Mouse (Mus musculus) c-Kit-positive CD71-positive TER-119-positive erythroid progenitor cells, embryonic 14.5 days (primary cell): ENCODE data around the gene Usp6nl.

Source experiments
- DNase-seq: peaks from one replicate; pipeline ENCODE4 v3.0.0-alpha.2; 2013; ENCODE audit warnings: low spot score

The Usp6nl gene

DNA sequence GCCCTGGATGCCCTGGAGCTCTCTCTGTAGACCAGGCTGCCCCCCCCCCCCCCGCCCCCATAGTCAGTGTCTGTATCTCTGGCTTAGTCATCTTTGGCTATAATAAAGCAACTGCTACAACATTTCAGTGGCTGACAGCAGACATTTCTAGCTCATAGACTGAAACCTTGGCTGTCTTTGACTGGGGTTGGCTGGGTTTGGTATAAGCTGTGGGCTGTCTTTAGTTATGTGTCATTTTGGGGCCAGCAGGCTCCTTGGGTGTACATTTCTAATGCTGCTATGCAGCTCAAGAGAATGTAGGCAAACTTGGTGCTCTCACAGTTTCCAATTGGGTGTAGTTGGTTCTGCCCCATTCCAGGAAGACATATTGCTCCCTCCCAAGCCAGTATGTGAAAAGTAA, 11.1 kb downstream of the Usp6nl start:
- DNase-seq = no peak

DNA sequence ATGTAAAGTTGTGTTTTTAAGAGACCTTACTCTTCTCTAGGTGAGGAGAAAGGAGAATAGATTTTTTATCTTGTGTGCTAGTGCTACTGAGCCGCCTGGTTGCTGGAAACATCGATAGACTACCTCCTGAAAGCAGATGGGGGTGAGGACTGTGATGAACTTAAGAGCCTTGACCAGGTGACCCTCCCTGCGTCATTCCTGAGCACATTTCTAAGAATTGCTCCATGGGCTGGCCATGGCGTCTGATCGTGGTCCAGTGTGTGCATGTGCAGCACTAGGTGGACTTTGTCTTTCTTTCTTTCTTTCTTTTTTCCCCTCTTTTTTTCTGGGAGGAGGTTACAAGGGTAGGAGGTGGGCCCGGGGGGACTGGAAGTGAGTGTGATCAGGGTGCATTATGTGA, 11.5 kb downstream of the Usp6nl start:
- DNase-seq = no peak

DNA sequence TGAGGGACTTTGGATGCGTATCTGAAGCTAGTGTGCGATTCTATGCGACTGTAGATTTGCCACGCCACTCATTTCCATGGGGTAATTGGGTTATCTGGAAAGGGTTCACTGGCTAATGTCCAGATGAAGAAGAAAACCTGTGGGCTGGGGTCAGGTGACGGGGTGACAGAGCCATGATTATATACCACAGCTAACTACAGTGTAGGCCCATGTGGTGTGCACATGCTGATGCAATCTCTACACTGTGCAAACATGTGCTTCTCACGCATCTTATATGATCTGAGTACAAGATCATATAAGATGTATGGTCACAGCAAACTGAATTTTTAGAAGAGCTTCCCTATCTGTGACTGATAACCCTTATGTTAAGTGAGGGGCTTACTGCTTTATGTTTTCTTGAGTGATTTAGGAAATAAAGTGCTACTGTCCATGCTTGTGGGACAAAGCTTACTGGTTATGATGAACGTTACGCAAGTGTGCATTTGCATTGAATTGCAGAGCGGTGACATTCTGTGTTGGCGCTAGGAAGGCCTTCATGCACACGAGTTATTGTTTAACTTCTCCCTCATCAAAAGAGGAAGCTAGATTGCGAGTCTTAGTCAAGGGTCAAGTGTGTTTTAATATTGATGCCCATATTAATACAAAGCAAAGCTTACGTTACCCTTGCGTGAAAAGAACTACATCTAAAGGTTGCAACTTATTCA, 12.7 kb downstream of the Usp6nl start:
- no peak for DNase-seq

DNA sequence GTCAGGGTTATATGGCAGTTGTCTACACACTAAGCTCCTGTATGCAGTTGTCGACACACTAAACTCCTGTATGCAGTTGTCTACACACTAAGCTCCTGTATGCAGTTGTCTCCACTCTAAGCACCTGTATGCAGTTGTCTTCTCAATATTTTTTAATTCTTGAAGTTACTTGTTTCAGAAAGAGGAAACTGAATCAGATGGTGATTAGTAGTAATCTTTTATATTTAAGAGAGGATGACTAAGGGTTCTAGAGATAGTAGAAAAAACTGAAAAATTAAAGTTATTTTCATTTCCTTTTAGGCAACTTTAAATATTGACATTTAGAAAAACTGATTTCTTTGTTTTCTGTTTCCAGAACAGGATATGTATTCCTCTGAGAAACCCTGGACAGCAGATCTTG, 13.5 kb downstream of the Usp6nl start:
- no peak for DNase-seq

DNA sequence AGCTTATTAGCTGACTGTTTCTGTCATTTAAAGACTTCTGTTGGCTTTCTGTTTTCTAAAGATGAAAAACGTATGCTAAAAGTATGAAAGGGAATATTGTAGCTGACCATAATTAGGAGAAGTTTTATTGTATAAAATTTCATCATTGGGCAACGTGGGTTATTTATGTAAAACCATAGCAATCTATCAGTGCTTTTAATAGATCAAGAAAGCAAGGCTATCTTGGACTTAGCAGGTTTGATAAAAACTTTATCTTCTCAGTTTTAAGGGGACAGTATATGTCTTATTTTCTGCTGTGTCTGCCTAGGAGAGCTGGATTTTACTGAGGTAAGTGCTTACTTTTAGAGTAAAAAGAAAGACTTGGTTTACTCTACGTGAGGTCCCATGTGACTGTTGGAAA, 14.2 kb downstream of the Usp6nl start:
- DNase-seq = no peak

DNA sequence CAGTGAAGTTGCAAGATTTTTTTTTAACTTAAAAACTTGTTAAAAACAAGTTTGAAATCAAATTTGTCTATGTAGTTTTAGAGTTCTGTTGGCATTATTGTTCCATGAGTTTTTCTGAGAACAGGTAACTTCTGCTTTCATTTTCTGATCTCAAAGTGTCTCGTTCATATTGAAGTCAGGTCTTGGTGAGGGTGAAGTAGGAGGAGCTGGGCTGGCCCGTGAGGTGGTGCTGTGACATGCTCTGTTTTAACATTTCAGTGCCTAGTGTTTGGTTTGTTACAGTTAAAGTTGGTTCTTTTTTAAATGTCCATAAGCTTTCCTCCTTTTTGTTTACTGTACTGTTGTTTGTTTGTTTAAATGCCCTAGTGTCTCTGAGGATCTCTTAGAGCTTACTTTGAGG, 15.0 kb downstream of the Usp6nl start:
- DNase-seq = no peak

DNA sequence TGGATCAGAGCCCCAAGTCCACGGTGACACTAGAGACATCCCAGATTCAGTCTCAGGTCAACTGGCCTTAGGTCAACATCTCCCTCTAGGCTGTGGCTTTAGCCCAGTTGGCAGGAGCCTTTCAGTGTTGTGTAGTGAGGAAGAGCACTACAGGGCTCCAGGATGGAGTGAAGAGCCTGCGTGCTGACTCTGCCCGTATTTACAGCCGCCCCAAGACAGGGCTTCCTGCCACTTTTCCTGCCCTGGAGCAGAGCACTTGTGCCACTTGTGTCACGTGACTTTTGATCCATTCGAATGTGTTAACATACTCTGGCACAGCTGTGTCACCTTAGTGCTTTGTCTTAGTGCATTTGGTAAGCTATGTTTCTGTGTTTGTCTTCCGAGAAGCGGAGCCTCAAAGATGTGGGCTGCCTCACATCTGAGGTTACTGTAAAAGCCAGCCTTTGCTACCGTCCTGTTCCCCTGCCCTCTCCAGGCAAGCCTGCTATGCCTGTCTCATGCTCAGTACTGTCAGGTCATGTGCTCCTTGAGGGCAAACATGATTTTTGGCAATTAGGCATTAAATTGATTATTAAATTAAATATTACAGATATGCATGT, 15.7 kb downstream of the Usp6nl start:
- no peak for DNase-seq

DNA sequence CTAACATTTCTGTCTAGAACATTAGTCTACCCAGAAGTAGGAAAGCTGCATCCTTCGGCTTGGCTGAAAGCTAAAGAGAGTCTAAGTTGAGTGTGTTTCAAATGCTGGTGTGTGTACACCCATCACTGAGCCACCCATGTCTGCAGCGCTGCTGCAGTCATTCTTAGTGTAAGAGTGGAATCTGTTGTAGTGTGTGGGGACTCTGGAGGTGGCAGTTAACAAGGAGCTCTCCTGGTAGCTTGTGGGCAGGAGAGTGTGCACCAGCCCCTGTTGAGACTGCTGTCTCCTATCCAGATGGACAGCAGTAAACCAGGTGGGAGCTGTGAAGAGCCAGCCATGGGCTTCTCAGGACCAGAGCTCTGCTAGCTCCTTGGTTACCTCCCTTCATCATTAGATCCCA, 18.0 kb downstream of the Usp6nl start:
- DNase-seq = no peak

DNA sequence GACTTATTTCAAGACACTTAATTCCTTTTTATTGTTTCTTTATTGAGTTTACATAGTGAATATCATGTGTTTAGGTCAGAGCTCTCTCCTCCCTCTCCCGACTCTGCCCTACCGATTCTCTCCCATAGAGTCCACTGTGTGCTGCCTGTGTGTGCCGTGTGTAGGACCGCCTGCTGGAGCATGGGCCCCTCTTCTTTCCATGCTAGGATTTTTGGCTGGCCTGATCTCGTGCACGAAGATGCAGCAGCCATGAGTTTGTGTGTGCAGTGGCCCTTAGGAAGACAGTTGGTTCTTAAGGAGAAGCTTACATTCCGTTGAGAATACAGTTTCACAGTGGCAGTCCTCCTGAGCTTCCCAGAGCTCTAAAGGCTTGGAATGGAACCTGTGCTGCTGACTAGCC, 19.0 kb downstream of the Usp6nl start:
- no peak for DNase-seq

DNA sequence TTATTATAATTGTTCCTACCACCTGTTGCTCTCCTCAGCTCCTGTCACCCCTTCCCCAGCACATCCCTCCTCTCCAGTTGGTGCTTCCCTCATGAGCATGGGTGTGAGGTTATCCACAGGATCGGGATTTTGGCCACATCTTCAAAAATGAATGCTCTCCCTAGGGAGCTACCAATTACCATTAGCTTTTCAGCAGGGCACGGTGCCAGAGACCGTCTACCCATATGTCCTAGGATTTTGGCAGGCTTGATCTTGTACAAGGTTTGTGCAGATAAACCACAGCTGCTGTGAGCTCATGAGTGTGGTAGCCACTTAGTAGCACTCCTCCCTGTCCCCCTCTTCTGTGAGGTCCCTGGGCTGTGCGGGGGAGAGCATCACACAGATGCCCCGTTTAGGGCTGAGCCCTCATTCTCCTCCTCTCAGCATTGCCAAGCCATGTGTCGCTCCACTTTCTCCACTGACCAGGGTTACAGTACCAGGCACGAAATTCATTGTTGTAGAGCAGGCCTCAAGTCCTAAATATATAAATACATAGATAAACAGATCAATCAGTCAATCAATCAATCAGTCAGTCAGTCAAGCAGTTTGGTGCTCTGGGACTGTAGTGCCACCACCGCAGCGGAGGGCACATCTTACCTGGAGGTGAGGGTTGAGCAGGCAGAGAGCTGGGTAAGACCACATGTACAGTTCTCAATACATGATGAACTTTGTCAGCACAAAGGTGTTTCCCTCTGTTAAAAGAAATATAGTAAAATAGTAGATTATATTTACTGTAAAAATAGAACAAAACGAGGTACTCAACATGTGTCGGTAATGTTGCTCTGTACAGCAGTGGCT, 27.0 kb downstream of the Usp6nl start:
- DNase-seq = no peak

DNA sequence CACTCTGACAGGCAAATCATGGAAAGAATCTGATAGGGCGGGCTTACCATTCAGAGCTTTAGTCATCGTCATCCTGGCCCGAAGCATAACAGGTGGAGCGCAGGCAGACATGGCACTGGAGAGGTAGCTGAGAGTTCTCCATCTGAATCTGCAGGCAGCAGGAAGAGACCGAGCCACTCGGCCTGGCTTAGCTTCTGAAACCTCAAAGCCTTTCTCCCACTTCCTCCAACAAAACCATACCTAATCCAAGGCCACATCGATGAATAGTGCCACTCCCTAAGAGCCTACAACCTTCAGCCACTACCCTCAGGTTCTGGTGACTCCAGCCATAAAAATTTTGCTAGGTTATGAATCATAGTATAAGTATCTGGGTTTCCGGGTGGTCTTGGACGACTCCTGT, 27.7 kb downstream of the Usp6nl start:
- no peak for DNase-seq

DNA sequence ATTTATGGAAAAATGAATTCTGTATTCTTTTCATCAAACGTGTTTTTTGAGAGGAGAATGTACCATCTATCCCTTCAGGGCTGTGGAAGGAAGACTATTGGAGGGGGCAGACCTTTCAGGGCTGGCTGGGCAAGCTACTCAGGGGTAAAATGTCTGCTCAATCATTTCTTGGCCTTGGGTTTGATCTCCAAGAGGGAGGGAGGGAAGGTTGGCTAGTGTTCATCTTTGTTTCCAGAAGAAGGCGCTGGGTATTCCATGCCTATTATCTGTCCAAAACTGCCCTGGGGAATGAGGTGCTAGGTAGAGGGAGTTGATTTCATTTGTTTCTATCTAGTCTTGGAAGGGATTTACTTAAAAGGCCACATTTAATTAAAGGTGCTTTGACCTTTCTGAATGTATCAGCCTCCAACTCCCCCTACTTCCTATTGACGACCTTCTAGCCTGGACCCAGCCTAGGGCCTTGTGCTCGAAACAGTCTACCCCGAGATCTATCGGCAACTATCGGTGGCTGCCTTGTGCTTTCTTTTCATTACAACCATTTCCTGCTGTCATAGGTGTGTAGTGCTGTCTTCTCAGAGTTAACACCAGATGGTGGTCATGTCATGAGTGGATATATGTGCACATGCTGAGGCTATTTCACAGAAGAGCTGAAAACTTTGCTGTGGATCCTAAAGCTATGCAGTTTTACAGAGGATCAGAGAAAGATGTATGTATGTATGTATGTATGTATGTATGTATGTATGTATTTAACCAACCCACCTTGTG, 28.6 kb downstream of the Usp6nl start:
- no peak for DNase-seq

DNA sequence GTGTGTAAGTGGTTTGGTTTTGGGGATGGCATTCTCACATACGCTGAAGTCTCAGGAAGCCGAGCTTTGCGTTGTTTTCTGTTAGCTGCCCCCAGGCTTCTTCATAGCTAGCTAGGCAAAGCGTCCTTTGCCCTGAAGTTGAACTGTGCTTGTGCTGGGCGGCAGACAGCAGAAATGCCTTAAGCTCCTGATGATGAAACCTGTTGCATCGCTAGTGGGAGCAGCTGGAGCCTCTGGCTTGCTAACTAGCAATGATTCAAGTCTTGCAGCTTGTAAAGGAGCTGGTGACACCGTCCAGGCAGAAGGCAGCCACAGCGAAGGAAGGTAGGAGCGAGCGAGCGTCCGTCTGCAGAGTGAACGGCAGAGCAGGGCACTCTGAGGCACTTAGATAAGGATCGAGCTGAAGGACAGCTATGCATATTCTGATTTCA, 30.1 kb downstream of the Usp6nl start:
- DNase-seq = no peak

DNA sequence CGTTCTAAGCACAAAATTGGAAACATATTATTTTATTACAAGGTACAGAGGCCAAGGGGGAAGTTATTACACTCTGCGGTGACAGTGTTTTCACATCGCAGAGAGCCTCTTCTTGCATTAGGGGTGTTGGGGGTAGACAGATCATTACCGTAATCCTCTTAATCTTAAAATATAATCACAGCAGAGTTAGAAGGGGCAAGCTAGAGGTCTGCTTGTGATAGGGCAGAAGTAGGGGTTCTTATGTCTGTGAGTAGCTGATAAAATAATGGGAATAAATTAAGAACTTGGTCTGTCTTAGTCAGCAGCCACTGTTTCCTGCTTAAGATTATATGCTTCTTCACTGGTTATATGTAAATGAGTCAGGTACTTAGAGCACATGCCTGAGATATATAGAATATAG, 30.6 kb downstream of the Usp6nl start:
- no peak for DNase-seq

DNA sequence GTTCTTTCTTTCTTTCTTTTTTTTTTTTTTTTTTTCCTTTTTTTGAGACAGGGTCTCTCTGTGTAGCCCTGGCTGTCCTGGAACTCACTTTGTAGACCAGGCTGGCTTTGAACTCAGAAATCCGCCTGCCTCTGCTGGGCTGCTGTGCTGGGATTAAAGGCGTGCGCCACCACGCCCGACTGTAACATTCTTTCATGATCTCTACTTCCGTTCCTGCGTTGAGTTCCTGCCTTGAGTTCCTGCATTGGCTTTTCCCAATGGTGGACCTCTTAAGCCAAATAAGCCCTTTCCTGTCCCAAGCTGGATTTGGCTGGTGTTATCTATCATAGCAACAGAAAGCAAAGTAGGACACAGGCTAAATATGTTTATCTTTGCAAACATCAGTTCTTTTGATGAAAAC, 34.8 kb downstream of the Usp6nl start:
- DNase-seq = no peak

DNA sequence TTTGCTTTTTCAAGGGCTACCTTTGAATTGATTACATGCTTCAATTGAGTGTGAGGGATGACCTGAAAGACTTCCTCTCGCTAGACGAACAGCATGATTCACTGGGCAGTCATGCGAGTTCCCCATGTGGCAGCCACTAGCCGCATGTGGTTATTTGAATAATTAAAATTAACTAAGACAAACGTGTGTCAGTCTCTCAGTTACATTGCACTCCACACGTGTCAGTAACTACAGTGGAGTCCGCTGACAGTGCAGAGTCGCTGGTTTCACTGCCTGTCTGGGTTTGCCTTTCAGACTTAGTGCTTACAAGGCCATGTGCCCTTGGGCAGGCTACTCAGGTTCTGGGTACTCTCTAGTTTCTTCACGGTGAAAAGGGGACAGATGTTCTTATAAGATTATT, 37.2 kb downstream of the Usp6nl start:
- no peak for DNase-seq

DNA sequence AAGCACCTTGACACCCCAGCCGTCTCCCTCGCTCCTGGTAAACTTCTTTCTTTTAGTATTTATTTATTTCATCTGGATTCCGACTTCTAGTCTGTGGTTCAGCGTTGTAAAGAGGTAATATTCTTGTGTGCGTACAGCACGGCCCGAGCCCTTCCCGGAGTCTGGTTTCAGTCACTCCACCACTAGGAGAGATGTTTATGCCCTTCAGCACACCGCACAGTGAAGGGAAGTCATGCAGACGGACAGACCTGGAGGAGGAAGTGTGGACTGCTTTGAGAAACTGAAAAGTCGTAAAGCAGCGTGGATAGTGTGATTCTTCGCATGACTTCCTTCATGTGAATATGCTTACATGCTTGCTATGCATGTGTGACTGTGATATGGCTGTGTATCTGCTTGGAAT, 40.7 kb downstream of the Usp6nl start:
- no peak for DNase-seq

DNA sequence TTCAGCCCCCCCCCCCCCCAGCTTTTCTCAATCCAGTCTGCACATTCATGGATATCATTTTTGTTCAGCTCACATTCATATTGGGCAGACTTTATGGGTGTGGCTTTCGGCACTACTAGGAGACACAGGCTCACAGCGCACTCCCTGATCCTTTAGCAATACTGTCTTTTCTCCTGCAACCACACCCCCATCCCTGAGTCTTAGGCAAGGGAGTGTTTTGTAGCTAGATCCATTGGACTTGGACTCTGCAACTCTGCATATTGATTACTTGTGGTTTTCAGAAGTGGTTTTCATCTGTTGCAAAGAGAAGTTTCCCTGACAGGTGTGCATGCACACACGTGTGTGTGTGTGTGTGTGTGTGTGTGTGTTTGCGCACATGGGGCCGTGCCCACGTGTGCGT, 41.5 kb downstream of the Usp6nl start:
- no peak for DNase-seq

DNA sequence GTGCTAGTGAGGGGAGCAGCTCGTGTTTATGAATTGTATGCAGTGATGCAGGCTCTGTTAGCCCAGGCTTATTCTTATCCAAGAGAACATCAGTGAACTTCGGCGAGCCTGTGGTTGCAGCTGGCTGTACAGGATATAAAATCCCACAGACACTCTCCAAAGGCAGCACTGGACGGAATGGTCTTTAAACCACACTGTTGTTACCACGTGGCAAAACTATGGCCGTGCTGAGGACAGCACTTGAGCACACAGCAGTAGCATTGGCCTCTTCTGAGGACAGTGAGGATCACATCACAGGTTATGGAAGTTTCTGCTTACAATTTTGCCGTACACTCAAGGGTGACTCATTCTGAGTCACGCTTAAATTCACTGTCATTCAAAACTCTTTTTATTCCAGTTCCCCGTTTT, 44.1 kb downstream of the Usp6nl start:
- peak; percentile 23 for DNase-seq

DNA sequence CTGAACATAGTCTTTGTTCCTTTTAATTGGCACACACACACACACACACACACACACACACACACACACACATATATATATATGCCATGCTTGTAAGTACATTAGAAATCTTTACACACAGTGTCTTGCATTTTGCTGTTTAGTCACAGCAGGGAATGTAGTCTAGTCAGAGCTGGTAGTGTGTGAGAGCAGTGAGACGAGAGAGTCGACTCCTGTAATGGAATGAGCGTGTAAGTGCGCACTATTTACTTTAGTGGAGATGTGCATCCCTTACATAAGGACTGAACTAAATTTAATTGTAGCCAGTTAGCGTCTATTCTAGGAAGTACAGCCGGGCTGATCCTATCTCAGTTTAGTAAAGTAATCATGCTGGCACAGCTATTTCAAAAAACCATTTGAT, 44.5 kb downstream of the Usp6nl start:
- no peak for DNase-seq

DNA sequence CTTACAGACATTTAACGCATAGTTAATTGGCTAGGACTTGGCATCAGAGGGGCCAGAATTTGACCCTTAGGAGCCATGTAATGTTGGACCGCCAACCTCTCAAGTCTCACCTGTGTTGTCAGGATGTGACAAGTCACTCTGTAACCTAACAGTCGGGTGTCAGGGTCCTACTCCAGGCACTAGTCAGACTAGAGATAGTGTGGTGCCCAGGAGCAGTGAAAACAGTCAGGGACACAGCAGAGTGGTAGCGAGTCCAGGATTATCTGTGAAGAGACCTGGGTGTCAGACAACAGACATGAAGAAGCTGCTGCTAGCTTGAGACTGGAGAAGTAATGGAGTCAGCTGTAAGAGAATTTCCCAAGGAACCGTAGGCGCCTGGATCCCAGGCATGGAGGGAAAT, 45.0 kb downstream of the Usp6nl start:
- no peak for DNase-seq

DNA sequence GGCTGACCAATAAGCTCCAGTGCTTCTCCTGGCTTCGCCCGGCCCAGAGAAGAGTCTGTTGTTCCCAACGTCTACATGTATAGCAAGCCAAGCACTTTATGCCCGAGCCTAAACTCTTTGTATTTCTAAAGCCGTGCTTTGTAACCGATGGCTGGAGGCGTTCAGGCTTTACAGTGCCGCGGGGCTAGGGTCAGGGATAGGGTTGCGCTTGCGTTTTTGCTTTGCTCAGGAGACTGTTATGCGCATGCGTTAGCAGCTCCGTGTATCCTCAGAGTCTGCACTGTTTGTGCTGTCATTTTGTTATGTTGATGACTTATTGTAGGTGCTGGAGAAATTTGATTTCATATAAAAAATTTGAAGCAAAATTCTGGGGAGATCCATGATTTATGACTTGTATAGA, 51.7 kb downstream of the Usp6nl start:
- no peak for DNase-seq

DNA sequence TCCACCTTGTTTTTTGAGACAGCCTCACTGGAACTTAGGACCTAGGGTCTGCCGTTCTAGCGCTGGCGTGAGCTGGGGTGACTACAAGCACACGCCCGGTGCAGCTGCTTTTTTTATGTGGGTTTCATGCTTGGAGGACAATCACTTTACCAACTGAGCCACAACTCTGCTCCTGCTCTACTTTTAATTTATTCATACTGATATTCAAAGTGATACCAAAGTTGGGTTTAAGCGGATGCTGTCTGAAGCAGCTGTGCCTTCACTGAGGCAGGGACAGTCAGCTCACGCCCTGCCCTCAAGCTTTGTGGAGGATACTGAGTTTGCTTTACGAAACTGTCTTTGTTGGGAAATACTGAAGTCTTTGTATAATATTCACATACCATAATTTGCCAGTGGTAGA, 53.6 kb downstream of the Usp6nl start:
- DNase-seq = no peak
